Mouse (Mus musculus): ENCODE measurements around the gene Spryd3. TPM values are rescaled to one million over a fixed set of nuclear protein-coding genes. Genes with fewer than 3 reads are reported as not detected.

Spryd3 gene
- total RNA-seq, 2 experiments from 2014 or later = 3.2 to 17.9 TPM

- ATAC-seq (replicated peaks; ENCODE audit: poor library complexity) = peak; percentile 33
These were observed 61.8 kb downstream of the Spryd3 start for GRCm38 (mm10) chr15:102074070-102074731.

- ATAC-seq (replicated peaks; ENCODE audit: poor library complexity) = peak; percentile 93
These were observed 62.4 kb downstream of the Spryd3 start, which contains the start of gene Eif4b for GRCm38 (mm10) chr15:102073559-102074069. TSS of gene Eif4b (plus strand) at chr15:102073773.

DNA sequence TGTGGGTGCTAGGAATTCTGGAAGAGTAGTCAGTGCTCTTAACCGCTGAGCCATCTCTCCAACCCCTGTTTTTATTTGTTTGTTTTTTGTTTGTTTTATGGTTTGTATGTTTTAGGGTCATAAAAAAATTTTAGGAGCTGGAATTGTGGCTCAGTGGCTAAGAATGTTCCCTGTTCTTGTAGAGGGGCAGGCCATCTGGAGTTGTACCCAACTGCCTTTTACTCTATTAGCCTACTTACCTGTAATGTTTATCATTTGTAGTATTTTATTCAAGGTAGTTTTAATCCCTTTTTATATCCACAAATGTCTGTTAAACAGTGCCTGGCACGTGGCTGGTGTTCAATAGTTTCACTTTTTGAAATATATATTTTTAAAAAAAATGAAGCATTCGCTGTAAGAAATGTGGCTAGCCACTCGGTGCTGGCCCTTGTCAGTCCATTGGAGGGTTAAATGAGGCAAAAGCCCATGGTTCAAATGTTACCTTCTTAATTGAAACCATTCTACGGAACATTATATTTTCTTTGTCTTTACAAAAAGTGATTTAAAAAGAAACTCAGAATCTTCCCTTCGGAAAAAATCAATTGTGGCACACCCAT is 63.0 kb downstream of the Spryd3 start:
- no peak for ATAC-seq (replicated peaks; ENCODE audit: poor library complexity)

DNA sequence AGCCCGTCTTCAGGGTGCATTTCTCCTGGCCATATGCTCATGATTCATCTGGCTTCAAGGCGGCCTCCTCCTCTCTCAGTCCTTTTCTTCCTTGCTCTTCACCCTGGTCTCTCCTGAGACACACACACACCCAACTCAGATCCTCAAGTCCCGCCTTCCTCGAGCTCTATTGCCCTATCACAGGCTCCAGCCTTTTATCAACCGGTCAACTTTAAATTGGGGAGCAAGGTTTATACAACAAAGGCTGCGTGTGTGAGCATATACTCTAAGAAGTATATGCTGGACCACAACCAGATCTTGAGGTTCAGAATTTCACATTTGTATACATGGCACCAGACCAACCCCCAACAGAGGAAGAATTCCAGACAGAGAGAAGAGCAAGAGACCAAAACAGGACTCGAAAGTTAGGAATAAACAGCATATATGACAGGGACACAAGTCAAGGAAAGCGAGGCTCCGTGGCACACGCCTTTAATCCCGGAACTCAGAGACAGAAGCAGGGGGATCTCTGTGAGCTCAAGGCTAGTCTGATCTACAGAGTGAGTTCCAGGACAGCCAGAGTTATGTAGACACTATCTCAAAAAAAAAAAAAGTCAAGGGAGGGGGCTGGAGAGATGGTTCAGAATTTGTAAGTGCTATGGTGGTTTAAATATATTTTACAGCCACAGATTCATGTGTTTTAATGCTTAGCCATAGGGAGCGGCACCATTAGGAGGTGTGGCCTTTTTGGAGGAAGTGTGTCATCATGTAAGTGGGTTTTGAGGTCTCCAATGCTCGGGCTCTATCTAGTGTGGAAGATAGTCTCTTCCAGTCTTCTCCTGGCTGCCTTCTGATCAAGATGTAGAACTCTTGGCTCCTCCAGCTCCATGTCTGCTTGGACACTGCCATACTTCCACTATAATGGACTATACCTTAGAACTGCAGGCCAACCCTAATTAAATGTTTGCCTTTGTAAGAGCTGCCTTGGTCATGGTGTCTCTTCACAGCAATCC is 65.3 kb downstream of the Spryd3 start:
- no peak for ATAC-seq (replicated peaks; ENCODE audit: poor library complexity)

Other genes starting within 250 kb of the Spryd3 start
- gene Krt76, start 243.3 kb downstream of the Spryd3 start, total RNA-seq (2015) = not detected in 2 replicates
- not detected in 2 replicates for gene Krt76, start 243.3 kb downstream of the Spryd3 start, total RNA-seq (2017)
- gene Krt4, start 211.5 kb downstream of the Spryd3 start, total RNA-seq (2015) = 0.52 TPM in 1 of 2 replicates, not detected in the other
- not detected in 2 replicates for gene Krt4, start 211.5 kb downstream of the Spryd3 start, total RNA-seq (2017)
- not detected in 2 replicates for gene Krt79, start 195.9 kb downstream of the Spryd3 start, total RNA-seq (2015)
- not detected in 2 replicates for gene Krt79, start 195.9 kb downstream of the Spryd3 start, total RNA-seq (2017)
- not detected in 2 replicates for gene Krt78, start 181.9 kb downstream of the Spryd3 start, total RNA-seq (2015)
- not detected in 2 replicates for gene Krt78, start 181.9 kb downstream of the Spryd3 start, total RNA-seq (2017)
- gene Krt8, start 131.8 kb downstream of the Spryd3 start, total RNA-seq (2015) = 0.12 and 0.73 TPM in 2 replicates
- gene Krt8, start 131.8 kb downstream of the Spryd3 start, total RNA-seq (2017) = 0.12 and 0.44 TPM in 2 replicates
- gene Krt18, start 108.1 kb downstream of the Spryd3 start, total RNA-seq (2015) = 7.9 and 11.8 TPM in 2 replicates
- 12.0 and 14.6 TPM in 2 replicates for gene Krt18, start 108.1 kb downstream of the Spryd3 start, total RNA-seq (2017)
- gene Eif4b, start 62.5 kb downstream of the Spryd3 start, total RNA-seq (2015) = 163 and 180 TPM in 2 replicates
- 394 and 459 TPM in 2 replicates for gene Eif4b, start 62.5 kb downstream of the Spryd3 start, total RNA-seq (2017)
- not detected in 2 replicates for gene Tns2, start 35.8 kb downstream of the Spryd3 start, total RNA-seq (2015)
- not detected in 2 replicates for gene Tns2, start 35.8 kb downstream of the Spryd3 start, total RNA-seq (2017)
- gene Igfbp6, start 8.1 kb upstream of the Spryd3 start, total RNA-seq (2015) = not detected in 2 replicates
- not detected in 2 replicates for gene Igfbp6, start 8.1 kb upstream of the Spryd3 start, total RNA-seq (2017)
- 0.73 and 1.9 TPM in 2 replicates for gene Soat2, start 14.3 kb upstream of the Spryd3 start, total RNA-seq (2015)
- gene Soat2, start 14.3 kb upstream of the Spryd3 start, total RNA-seq (2017) = 1.2 and 3.3 TPM in 2 replicates
- 19.7 and 28.7 TPM in 2 replicates for gene Zfp740, start 67.0 kb upstream of the Spryd3 start, total RNA-seq (2015)
- gene Zfp740, start 67.0 kb upstream of the Spryd3 start, total RNA-seq (2017) = 28.3 and 29.5 TPM in 2 replicates
- gene Csad, start 68.5 kb upstream of the Spryd3 start, total RNA-seq (2015) = 6.3 and 10.2 TPM in 2 replicates
- 6.4 and 8.1 TPM in 2 replicates for gene Csad, start 68.5 kb upstream of the Spryd3 start, total RNA-seq (2017)
- gene Itgb7, start 95.7 kb upstream of the Spryd3 start, total RNA-seq (2015) = 26.6 and 29.2 TPM in 2 replicates
- gene Itgb7, start 95.7 kb upstream of the Spryd3 start, total RNA-seq (2017) = 36.7 and 44.6 TPM in 2 replicates
- 4.1 and 4.8 TPM in 2 replicates for gene Rarg, start 121.3 kb upstream of the Spryd3 start, total RNA-seq (2015)
- 3.9 and 4.2 TPM in 2 replicates for gene Rarg, start 121.3 kb upstream of the Spryd3 start, total RNA-seq (2017)
- gene Gm9918, start 134.3 kb upstream of the Spryd3 start, total RNA-seq (2015) = not detected in 2 replicates
- not detected in 2 replicates for gene Gm9918, start 134.3 kb upstream of the Spryd3 start, total RNA-seq (2017)
- 28.2 and 33.0 TPM in 2 replicates for gene Mfsd5, start 143.2 kb upstream of the Spryd3 start, total RNA-seq (2015)
- gene Mfsd5, start 143.2 kb upstream of the Spryd3 start, total RNA-seq (2017) = 17.8 and 25.5 TPM in 2 replicates
- gene Espl1, start 160.0 kb upstream of the Spryd3 start, total RNA-seq (2015) = 33.9 and 34.8 TPM in 2 replicates
- gene Espl1, start 160.0 kb upstream of the Spryd3 start, total RNA-seq (2017) = 15.0 and 19.2 TPM in 2 replicates
- 345 and 346 TPM in 2 replicates for gene Pfdn5, start 189.9 kb upstream of the Spryd3 start, total RNA-seq (2015)
- 343 and 379 TPM in 2 replicates for gene Pfdn5, start 189.9 kb upstream of the Spryd3 start, total RNA-seq (2017)
- 26.5 and 28.4 TPM in 2 replicates for gene Myg1, start 195.5 kb upstream of the Spryd3 start, total RNA-seq (2015)
- 56.4 and 58.5 TPM in 2 replicates for gene Myg1, start 195.5 kb upstream of the Spryd3 start, total RNA-seq (2017)
- gene Aaas, start 214.5 kb upstream of the Spryd3 start, total RNA-seq (2015) = 103 and 110 TPM in 2 replicates
- gene Aaas, start 214.5 kb upstream of the Spryd3 start, total RNA-seq (2017) = 141 and 151 TPM in 2 replicates
- gene Sp7, start 230.9 kb upstream of the Spryd3 start, total RNA-seq (2015) = not detected in 2 replicates
- not detected in 2 replicates for gene Sp7, start 230.9 kb upstream of the Spryd3 start, total RNA-seq (2017)

All from megakaryocyte progenitor cell, adult 5-6 weeks (primary cell).